Mouse (Mus musculus): ENCODE data around the gene Cyb5d1. TPM values are rescaled to one million over a fixed set of nuclear protein-coding genes. Genes with fewer than 3 reads are reported as not detected.
"Not testable (repeated sequence)": the region's sequence is repeated elsewhere in the genome, so short reads cannot be mapped to it uniquely, and the experiment has no call there.

Gene Cyb5d1
- polyA plus RNA-seq, 1 experiment from 2014 or later, result 15.0 TPM

- peak overlapping the region; percentile 61; the same call in 1 of the 2 replicates for H3K4me3 ChIP-seq (ENCODE audit: low read depth, low read length)
- peaks cover 38% of the 10 kb centered on the region; the same call in 1 of the 2 replicates for H3K4me1 ChIP-seq (ENCODE audit: control insufficient read depth, insufficient read depth, low read length)
- peaks cover 21% of the 10 kb centered on the region for H3K36me3 ChIP-seq (ENCODE audit: control insufficient read depth, insufficient read depth, low read length)
- peak overlapping the region; percentile 90; the same call in 1 of the 2 replicates for H3K27ac ChIP-seq (ENCODE audit: low read length)
- no peaks in the 10 kb centered on the region for H3K9me3 ChIP-seq (ENCODE audit: control insufficient read depth, low read depth, low read length)
- no peak for ATAC-seq (ENCODE audit: insufficient number of reproducible peaks, insufficient read depth, low FRiP score, low read depth)
- H3K4me2 ChIP-seq (replicated peaks; ENCODE audit: low read depth, low read length), result peak overlapping the region; percentile 76
- H3K9ac ChIP-seq (replicated peaks; ENCODE audit: low read depth, low read length), result peak overlapping the region; percentile 49
- no peaks in the 10 kb centered on the region for H3K27me3 ChIP-seq (ENCODE audit: control insufficient read depth, insufficient read depth, low read length)
- WGBS, result 30% methylated on average over 11 of the region's 11 CpGs
Observed at GRCm38 (mm10) chr11:69396772-69397171, 1.3 kb upstream of the Cyb5d1 start.

DNA sequence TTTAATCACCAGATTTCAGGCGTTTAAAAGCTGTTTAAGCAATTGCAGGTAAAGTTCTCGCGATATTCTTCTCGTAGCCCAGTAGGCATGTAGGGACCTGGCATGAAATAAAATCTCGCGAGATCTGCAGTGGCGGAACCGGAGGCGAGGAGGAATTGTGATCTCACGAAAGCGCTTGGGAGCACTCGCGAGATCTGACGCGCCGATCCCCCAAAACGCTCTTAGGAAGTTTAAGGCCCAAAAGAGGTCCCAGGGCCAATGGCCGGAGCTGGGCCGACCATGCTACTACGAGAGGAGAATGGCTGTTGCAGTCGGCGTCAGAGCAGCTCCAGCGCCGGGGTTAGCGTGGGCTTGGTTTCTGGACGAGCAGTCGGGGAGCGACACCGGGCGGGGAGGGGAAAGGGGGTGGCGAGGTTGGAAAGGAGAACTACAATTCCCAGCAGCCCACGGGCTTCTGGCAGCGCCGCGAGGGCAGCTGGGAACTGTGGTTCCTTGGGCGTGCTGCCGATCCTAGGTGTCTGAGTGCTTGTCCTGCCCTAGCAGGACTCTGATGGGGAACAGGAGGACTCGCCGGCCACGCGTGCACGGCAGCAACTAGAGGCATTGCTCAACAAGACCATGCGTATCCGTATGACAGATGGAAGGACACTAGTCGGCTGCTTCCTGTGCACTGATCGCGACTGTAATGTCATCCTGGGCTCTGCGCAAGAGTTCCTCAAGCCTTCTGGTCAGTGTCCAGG lies 373 bp upstream of the Cyb5d1 start:
- Histone ChIP-seq H3K36me3 (ENCODE audit: control insufficient read depth, insufficient read depth, low read length) (peaks cover 15% of the 10 kb centered on the region), H3K4me2 (replicated peaks; ENCODE audit: low read depth, low read length) (peak overlapping the region; percentile 76), H3K4me3 (ENCODE audit: low read depth, low read length) (peak overlapping the region; percentile 61), H3K9me3 (ENCODE audit: control insufficient read depth, low read depth, low read length) (no peaks in the 10 kb centered on the region), H3K9ac (replicated peaks; ENCODE audit: low read depth, low read length) (peak overlapping the region; percentile 49), H3K4me1 (ENCODE audit: control insufficient read depth, insufficient read depth, low read length) (peaks cover 38% of the 10 kb centered on the region; the same call in 1 of the 2 replicates), H3K27me3 (ENCODE audit: control insufficient read depth, insufficient read depth, low read length) (no peaks in the 10 kb centered on the region), H3K27ac (ENCODE audit: low read length) (peak overlapping the region; percentile 90)
- under 1% methylated on average over 48 of the region's 48 CpGs for WGBS
- ATAC-seq (ENCODE audit: insufficient number of reproducible peaks, insufficient read depth, low FRiP score, low read depth), result peak; percentile 85

DNA sequence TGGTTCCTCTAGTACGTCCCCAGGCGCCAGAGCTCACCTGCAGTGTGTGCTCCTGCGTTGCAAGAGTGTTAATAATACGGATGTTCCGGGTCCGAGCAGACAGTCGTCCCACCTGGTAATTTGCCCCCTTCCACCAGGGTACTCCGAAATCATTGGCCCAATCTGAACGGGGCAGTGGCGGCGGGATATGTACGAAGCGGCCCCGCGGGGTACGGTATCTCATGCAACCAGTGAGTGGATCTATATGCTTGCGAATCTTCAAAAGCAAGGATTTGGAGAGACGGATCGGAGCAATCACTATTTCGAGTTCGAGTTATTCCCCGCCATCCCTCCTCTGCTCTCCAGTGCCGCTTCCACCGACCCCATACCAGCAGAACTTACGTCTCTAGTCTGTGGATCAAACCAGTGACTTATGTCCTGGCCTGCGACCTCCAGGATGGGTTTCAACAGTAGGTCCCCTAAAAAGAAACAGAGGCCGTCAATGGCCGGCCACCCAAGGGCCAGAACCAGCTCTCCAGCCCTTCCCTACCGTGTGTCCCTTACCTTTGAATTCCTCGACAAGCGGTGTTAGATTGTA lies 752 bp downstream of the Cyb5d1 start:
- not testable (repeated sequence) for H3K36me3 ChIP-seq (ENCODE audit: control insufficient read depth, insufficient read depth, low read length); ATAC-seq (ENCODE audit: insufficient number of reproducible peaks, insufficient read depth, low FRiP score, low read depth); H3K27me3 ChIP-seq (ENCODE audit: control insufficient read depth, insufficient read depth, low read length); H3K9me3 ChIP-seq (ENCODE audit: control insufficient read depth, low read depth, low read length)
- H3K4me3 ChIP-seq (ENCODE audit: low read depth, low read length), result peak overlapping the region; percentile 61
- H3K4me2 ChIP-seq (replicated peaks; ENCODE audit: low read depth, low read length), result peak overlapping the region; percentile 68
- H3K4me1 ChIP-seq (ENCODE audit: control insufficient read depth, insufficient read depth, low read length), result peaks cover 30% of the 10 kb centered on the region; the same call in 1 of the 2 replicates
- H3K9ac ChIP-seq (replicated peaks; ENCODE audit: low read depth, low read length), result peak overlapping the region; percentile 49
- 0 out of 2 replicates have a peak overlapping the region, but pooled peaks have one; percentile 27 for H3K27ac ChIP-seq (ENCODE audit: low read length)
- WGBS, result 2% methylated on average over 31 of the region's 31 CpGs

DNA sequence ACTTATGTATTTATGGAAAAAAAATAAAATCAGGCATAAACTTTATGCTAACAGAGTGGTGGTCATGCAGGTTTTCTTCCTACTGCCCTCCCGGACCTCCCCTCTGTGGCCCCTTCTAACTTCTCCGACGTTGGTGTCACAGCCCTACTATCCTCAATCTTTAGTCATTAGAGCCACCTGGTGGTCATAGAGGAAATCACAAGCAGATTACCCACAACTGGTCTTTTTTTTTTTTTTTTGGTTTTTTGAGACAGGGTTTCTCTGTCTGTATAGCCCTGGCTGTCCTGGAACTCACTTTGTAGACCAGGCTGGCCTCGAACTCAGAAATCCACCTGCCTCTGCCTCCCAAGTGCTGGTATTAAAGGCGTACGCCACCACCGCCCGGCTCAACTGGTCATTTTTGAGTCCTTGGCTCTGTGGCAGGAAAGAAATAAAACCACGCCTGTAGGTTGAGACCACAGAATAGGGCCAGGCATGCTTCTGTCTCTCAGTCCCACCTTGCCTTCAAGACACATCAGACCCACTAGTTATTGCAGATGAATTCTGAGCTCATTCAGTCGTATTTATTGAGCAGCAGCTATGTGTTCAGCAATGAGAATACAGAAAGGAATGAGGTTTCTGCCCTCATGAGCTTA lies 4.9 kb downstream of the Cyb5d1 start:
- 48% methylated on average over 10 of the region's 10 CpGs for WGBS
- Histone ChIP-seq H3K9ac (replicated peaks; ENCODE audit: low read depth, low read length) (no peak overlapping the region), H3K27me3 (ENCODE audit: control insufficient read depth, insufficient read depth, low read length) (no peaks in the 10 kb centered on the region), H3K4me2 (replicated peaks; ENCODE audit: low read depth, low read length) (no peak overlapping the region), H3K4me3 (ENCODE audit: low read depth, low read length) (no peak overlapping the region), H3K9me3 (ENCODE audit: control insufficient read depth, low read depth, low read length) (no peaks in the 10 kb centered on the region), H3K27ac (ENCODE audit: low read length) (no peak overlapping the region), H3K4me1 (ENCODE audit: control insufficient read depth, insufficient read depth, low read length) (peaks cover 3% of the 10 kb centered on the region; the same call in 1 of the 2 replicates), H3K36me3 (ENCODE audit: control insufficient read depth, insufficient read depth, low read length) (no peaks in the 10 kb centered on the region)
- ATAC-seq (ENCODE audit: insufficient number of reproducible peaks, insufficient read depth, low FRiP score, low read depth), result peak; percentile 25; the same call in 1 of the 2 replicates

GRCm38 (mm10) chr11:69389531-69390399 lies 5.7 kb downstream of the Cyb5d1 start:
- Histone ChIP-seq H3K4me1 (ENCODE audit: control insufficient read depth, insufficient read depth, low read length) (peaks cover 3% of the 10 kb centered on the region; the same call in 1 of the 2 replicates), H3K4me2 (replicated peaks; ENCODE audit: low read depth, low read length) (no peak overlapping the region), H3K27ac (ENCODE audit: low read length) (no peak overlapping the region), H3K9me3 (ENCODE audit: control insufficient read depth, low read depth, low read length) (no peaks in the 10 kb centered on the region), H3K4me3 (ENCODE audit: low read depth, low read length) (no peak overlapping the region), H3K36me3 (ENCODE audit: control insufficient read depth, insufficient read depth, low read length) (no peaks in the 10 kb centered on the region), H3K27me3 (ENCODE audit: control insufficient read depth, insufficient read depth, low read length) (no peaks in the 10 kb centered on the region), H3K9ac (replicated peaks; ENCODE audit: low read depth, low read length) (no peak overlapping the region)
- ATAC-seq (ENCODE audit: insufficient number of reproducible peaks, insufficient read depth, low FRiP score, low read depth), result peak; percentile 54; the same call in 1 of the 2 replicates
- WGBS, result 56% methylated on average over 14 of the region's 14 CpGs

- H3K4me3 ChIP-seq (ENCODE audit: low read depth, low read length), result no peak overlapping the region
- H3K27ac ChIP-seq (ENCODE audit: low read length), result no peak overlapping the region
- 97% methylated on average over 4 of the region's 4 CpGs for WGBS
- H3K36me3 ChIP-seq (ENCODE audit: control insufficient read depth, insufficient read depth, low read length), result no peaks in the 10 kb centered on the region
- no peak overlapping the region for H3K4me2 ChIP-seq (replicated peaks; ENCODE audit: low read depth, low read length)
- ATAC-seq (ENCODE audit: insufficient number of reproducible peaks, insufficient read depth, low FRiP score, low read depth), result no peak
- no peaks in the 10 kb centered on the region for H3K9me3 ChIP-seq (ENCODE audit: control insufficient read depth, low read depth, low read length)
- H3K4me1 ChIP-seq (ENCODE audit: control insufficient read depth, insufficient read depth, low read length), result no peaks in the 10 kb centered on the region
- H3K9ac ChIP-seq (replicated peaks; ENCODE audit: low read depth, low read length), result no peak overlapping the region
- no peaks in the 10 kb centered on the region for H3K27me3 ChIP-seq (ENCODE audit: control insufficient read depth, insufficient read depth, low read length)
Observed at GRCm38 (mm10) chr11:69388680-69389079, 6.8 kb downstream of the Cyb5d1 start.

DNA sequence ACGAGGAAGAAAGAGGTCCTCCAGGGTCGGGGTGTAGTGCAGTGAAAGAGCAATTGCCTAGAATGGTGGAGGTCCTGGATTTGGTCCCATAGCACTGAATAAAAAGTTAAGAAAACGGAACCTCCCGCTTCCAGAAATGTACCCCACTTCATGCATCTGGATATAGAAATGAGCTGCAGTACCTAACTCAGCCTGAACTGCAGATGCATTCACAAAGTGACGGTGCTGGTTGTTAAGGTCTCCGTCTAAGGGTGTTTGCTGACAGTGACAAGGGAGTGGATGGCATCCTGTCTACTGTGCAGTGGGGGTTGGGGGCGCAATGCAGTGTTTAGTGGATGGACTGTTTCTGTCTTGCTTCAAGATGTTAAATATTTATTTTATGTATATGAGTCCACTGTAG lies 8.7 kb downstream of the Cyb5d1 start:
- no peak overlapping the region for H3K4me3 ChIP-seq (ENCODE audit: low read depth, low read length)
- H3K4me1 ChIP-seq (ENCODE audit: control insufficient read depth, insufficient read depth, low read length), result no peaks in the 10 kb centered on the region
- no peaks in the 10 kb centered on the region for H3K9me3 ChIP-seq (ENCODE audit: control insufficient read depth, low read depth, low read length)
- ATAC-seq (ENCODE audit: insufficient number of reproducible peaks, insufficient read depth, low FRiP score, low read depth), result no peak
- 69% methylated on average over 7 of the region's 7 CpGs for WGBS
- H3K4me2 ChIP-seq (replicated peaks; ENCODE audit: low read depth, low read length), result no peak overlapping the region
- H3K27ac ChIP-seq (ENCODE audit: low read length), result no peak overlapping the region
- H3K27me3 ChIP-seq (ENCODE audit: control insufficient read depth, insufficient read depth, low read length), result no peaks in the 10 kb centered on the region
- H3K9ac ChIP-seq (replicated peaks; ENCODE audit: low read depth, low read length), result no peak overlapping the region
- no peaks in the 10 kb centered on the region for H3K36me3 ChIP-seq (ENCODE audit: control insufficient read depth, insufficient read depth, low read length)

GRCm38 (mm10) chr11:69384979-69385378 lies 10.5 kb downstream of the Cyb5d1 start:
- WGBS, result 77% methylated on average over 6 of the region's 6 CpGs
- Histone ChIP-seq H3K27me3 (ENCODE audit: control insufficient read depth, insufficient read depth, low read length) (no peaks in the 10 kb centered on the region), H3K27ac (ENCODE audit: low read length) (no peak overlapping the region), H3K9me3 (ENCODE audit: control insufficient read depth, low read depth, low read length) (no peaks in the 10 kb centered on the region), H3K4me2 (replicated peaks; ENCODE audit: low read depth, low read length) (no peak overlapping the region), H3K4me3 (ENCODE audit: low read depth, low read length) (no peak overlapping the region), H3K4me1 (ENCODE audit: control insufficient read depth, insufficient read depth, low read length) (no peaks in the 10 kb centered on the region), H3K36me3 (ENCODE audit: control insufficient read depth, insufficient read depth, low read length) (no peaks in the 10 kb centered on the region), H3K9ac (replicated peaks; ENCODE audit: low read depth, low read length) (no peak overlapping the region)
- no peak for ATAC-seq (ENCODE audit: insufficient number of reproducible peaks, insufficient read depth, low FRiP score, low read depth)
